Mouse (Mus musculus) adrenal gland, postnatal 36 days (tissue): ENCODE results near the gene Fut2. TPM values are rescaled to one million over a fixed set of nuclear protein-coding genes. Genes with fewer than 3 reads are reported as not detected.
A peak's percentile ranks its signal among the peaks of the same experiment; 100 is the strongest.
"Not testable (repeated sequence)": the region's sequence is repeated elsewhere in the genome, so short reads cannot be mapped to it uniquely, and the experiment has no call there.

Source experiments
- DNase-seq, 2 experiments: peaks; one replicate each; pipeline ENCODE4 v3.0.0; 2021; ENCODE audit warnings: mixed read lengths in 1 of 2
- total RNA-seq, 2 experiments: library from RNA; stranded (reverse); gene quantifications; 2 replicates each; pipeline ENCODE4 v1.2.3; 2021

The Fut2 gene
- total RNA-seq, 2 experiments from 2014 or later = 0.17 TPM; not detected in 1

DNA sequence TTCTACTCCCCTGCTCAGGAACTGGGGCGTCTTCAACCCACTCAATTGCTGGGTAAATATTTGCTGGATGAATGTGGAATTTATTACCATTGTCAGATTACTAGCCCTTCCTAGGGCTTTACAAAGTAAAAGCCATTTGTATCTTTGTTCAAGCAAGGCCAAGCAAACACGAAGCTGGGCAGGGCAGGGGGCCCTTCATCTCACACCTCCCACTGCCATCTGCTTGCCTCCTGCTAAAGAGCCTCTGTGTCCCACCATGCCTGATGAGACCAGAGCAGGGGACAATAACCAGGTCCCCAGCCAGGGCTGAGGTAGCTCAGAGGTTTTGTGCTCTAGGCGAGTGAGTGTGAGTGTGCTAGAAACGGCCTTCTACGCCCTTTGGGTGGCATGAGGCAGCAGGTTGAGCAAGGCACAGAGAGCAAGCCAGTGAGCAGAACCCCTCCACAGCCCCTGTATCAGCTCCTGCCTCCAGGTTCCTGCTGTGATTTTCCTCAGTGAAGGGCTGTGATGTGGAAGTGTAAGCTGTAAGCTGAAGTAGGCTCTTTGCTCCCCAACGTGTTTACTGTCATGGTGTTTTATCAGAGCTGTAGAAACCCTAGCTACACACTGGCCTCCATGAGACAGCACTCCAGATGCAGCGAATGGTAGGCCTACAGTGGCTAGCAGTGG, 11.6 kb upstream of the Fut2 start:
- no peak for DNase-seq

DNA sequence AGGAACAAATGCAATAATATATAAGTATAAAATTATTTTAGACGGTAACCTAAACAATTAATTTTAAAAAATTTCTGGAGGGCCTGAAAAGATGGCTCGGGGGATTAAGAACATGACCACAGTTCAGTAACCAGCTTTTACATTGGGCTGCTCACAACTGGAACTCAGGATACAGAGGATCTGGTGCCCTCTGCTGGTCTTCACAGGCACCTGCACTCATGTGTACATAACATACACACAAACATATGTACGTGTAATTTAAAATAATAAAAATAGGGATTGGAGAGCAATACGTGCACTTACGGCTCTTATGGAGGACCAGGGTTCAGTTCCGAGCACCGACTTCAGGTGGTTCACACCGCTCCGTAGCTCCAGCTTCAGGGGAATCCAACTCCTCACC, 2.7 kb upstream of the Fut2 start:
- no peak for DNase-seq

DNA sequence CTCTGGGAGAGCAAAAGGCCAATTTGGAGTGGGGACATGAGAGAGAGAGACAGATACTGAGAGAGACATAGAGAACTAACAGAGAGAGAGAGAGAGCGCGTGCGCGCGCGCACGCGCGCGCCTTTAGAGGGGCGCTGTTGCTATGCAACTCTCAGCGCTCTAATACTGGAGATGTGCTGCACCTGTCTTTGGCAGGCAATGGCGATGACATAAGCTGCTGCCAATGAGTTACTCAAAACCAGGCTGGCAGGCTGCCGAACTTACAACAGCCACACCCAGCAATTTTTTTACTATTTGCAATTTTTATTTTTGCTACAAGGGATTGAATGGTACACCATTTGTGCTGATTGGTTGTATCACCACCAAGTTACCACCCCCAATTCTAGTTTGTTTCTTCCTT, 1.6 kb upstream of the Fut2 start:
- no peak for DNase-seq

DNA sequence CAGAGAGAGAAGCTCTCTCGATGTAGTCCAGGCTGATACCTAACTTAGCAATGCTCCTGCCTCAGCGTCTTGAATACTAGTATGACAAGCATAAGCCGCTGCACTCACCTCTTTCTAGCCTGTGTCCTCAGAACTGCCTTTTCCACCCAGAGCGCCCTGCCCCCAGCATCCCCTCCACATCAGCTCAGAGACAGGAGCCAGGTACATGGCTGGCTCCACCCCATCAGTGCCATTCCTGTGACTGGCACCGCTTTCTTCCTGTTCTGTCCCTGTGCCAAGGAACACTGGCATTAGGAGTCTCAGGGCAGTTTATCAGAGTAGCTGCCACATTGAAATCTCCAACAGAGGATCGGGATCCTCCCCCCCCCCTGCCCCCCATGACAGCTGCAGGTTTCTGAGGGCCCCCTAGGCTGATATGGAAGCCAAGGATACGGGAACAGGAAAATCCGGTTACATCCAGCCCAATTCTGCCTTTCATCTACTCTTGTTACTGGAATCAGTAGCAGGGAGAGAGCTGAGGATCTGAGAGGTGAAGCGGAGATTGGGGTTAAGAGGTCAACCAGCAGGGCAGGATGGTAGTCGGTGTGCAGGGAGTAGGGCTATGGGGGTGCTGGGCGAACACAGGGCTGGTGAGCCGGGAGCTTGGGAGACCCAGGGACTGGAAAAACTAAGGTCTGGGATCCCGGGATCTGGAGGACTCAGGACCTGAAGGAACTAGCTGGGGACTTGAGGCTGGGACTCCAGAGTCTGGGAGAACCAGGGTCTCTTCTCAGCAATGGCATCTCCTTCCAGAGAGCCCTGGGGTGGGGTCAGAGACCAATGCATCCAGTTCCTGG, 673 bp downstream of the Fut2 start:
- no peak for DNase-seq

DNA sequence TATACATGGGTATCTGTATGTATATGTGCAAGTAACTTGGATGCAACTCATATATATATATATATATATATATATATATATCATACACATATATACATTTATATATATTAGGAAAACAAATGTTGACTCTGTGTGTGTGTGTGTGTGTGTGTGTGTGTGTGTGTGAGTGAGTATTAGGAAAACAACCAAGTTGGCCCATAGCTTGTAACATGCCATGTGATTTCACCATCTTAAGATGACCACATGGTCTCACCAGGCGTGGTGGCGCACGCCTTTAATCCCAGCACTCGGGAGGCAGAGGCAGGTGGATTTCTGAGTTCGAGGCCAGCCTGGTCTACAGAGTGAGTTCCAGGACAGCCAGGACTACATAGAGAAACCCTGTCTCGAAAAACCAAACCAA, 4.5 kb downstream of the Fut2 start:
- DNase-seq = not testable (repeated sequence)

DNA sequence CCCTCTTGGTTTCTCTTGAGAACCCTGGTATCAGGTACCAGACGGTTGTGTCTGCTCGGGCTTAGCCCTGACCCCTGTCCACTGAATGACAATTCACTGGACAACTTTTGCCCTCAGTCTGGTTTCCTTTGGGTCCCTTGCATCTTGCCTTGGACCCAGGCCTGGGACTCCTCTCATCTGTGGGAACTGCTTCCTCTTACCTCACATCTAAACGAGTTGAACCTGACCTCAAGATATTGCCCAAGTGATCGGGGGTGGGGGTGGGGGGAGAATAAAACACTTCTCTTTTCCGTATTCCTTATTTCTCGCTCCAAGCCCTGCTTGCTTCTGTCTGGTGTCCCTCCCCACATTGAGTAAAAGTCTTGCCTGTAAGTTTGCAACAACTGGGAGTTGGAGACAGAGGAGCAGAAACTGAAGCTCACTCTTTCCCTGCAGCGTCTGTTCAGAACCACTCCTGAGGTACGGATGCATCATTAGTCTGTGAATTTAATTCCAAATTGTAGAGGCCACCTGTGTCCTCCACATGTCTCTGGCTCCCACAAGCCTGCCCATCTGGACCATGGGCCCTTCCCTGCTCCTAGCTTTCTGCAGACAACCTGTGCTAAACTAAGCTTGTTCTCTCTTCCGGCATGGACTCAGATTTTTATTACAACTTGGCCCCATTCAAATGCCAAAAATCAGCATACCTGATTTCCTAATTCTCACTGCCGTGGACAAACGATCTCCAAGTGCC, 5.3 kb downstream of the Fut2 start:
- DNase-seq = no peak

DNA sequence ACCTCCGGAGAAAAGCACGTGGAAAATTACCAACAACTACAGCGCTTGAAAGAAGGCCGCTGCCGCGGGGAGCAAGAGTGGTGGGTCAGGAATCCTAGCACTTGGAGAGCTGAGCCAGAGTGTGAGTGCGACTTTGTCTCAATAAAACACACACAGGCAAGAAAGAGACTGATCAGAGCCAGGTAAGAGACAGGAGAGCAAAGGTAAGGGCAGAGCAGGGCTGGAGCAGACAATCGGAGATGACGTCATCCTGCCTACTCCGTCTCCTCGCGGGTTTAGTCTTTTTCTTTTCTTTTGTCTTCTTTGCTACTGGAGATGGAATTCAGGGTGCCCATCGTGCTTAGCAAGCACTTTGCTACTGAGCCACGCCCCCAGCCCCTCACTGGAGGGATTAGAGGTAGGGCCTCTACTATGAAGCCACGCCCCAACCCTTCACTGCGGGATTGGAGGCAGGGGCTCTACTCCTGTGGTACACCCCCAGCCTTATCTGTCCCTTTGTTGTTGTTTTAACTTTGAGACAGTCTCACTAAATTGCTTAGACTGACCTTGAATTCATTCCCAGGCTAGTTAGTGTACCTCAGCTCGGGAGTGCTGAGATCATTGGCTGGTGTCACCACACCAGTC, 11.7 kb downstream of the Fut2 start:
- no peak for DNase-seq

DNA sequence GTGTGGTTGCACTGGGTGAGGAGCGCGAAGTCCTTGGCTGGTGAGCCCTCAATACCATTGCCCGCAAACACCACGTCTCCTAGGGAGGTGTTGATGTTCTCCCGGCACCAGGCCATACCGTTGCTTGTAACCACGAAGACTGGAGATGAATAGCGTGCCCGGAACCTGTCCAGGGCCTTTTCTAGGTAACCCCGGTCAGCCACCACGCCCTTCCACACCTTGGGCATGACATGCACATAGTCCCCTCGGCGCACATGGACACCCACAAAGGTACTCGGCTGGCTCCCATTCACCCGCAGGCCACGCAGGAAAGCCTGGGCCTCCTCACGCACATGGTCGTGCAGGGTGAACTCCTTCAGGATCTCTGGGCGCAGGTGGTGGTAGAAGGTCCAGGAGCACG, 15.7 kb downstream of the Fut2 start:
- not testable (repeated sequence) for DNase-seq

DNA sequence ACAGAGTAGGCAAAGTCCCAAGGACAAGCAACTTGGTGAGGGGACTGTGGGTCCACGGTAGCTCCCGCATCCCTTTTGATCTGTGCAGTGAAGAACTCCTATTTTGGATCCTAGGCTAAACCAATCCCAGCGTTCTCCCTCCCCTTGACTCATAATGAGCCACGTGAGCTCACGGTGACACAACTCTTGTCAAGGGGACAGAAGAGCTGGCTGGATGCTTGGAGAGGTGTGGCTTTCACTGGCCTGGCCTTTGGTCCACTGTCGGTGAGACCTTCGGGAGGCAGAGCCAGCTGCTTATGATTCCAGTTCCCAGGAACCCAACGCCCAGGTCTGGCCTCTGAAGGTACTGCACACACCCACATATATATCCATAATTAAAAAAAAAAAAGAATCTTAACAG, 16.8 kb downstream of the Fut2 start:
- peak; percentile 60 to 72 for DNase-seq

DNA sequence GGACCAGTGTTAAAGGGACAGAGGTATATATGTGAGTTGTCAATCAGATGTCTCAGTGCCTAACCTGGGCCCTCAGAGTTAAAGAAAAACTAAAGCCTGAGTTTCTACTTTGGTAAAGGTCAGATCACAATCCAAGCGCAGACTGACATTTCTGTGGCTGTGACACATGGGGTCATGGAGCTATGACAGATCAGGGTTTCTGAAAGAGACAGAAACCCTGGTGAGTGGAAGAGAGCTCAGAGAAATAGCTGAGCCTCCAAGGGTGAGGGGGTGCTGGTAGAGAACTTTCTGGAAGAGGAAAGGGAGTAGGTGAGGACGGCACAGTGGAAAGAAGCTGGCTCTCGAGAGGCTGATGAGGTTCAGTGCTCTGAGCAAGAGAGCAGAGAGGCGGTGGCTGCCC, 19.5 kb downstream of the Fut2 start:
- DNase-seq = peak; percentile 46 to 55

DNA sequence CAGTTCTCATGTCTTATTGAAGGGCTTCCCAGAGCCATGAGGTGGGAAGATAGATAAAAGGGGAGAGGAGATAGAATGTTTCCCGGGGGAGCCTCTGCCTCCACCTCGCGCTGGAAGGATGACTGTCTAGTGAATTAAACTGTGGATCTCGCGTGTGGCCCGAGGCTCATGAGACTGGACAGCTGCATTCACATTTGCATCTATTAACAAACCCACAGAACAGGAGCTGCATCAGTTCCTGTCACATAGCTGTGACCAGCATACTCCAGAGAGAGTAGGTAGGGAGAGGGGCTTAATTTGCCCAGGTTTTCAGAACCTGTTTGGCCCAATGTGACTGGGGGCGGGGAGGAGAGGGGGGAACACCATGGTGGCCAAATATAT, 20.6 kb downstream of the Fut2 start:
- no peak for DNase-seq

DNA sequence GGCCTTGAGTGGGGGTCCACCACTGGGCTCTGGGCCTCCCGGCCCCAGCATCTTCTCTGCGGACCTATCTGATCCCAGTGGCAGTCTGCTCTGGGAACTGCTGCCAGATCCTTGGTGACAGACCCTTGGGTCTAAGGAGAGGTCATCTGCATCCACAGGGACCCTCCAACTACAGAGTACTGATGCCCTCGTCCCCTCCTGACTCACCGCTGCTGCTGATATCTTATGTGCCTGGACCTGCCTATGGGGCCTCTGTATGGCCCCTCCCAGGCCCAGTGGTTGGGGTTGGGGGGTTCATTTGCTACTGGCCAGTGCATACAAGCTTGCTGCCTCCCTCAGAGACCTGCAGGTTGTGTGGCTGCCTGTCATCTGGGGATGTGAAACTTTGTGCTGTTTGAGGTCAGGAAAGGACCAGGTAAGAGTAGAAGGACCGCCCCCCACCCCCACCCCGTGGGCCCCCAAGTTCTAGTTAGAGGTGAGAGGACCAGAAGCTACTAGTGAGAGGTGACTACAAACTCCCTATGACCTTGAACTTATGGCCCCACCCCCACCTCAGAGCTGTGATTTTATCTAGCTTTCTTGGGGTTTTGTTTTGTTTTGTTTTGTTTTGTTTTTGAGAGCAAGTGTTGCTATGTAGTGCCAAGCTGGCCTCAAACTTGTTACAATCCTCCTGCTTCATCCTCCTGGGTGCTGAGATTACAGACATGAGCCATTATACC, 21.2 kb downstream of the Fut2 start:
- no peak for DNase-seq

DNA sequence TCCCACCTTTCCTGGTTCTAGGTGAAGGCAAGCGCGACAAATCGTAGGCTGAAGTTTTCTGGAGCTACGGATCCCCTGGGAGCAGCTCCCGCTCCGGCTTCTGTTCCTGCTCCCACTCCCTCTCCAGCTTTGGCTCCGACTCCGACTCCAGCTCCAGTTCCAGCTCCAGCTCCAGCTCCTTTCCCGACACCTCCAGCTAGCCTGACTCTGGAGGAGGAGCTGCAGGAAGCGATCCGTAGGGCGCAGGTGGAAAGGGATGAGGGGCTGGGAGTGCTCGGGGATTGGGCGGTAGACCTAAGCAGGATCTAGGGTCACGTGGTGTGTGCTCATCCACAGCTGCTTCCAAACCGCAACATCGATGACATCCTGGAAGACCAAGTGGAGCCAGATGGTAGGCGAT, 22.0 kb downstream of the Fut2 start:
- peak in 1 of 2 experiments; percentile 37 for DNase-seq

DNA sequence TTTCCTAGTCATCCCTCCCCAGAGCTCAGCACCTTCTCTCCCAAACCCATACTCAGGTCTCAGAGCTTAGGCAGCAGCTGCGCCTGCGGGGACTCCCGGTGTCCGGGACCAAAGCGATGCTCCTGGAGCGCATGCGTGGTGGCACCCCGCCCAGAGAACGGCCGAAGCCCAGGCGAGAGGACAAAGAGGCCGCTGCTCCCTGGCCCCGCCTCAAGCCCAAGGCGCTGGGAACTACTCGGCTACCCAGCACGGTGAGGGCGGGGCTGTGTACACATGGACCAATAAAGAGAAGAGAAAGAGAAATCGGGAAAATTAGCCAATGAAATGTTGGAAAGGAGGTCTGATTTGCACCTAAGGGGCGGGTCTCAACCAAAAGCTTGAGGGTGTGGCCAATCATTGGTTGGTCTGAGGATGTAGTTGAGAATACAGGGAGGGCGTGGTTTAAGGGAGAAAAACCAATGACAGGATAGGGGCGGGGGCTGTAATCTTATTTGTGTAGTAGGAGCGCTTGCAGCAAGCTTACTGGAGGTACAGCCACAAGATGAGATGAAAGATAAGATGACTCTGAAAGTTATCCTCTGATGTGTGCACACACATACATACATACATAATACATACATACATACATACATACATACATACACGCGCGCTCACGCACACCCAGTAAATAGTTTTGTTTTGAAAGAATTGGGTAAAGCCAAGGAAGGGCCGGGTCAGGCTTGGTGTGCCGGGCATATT, 22.6 kb downstream of the Fut2 start:
- DNase-seq = peak; percentile 94 to 97

DNA sequence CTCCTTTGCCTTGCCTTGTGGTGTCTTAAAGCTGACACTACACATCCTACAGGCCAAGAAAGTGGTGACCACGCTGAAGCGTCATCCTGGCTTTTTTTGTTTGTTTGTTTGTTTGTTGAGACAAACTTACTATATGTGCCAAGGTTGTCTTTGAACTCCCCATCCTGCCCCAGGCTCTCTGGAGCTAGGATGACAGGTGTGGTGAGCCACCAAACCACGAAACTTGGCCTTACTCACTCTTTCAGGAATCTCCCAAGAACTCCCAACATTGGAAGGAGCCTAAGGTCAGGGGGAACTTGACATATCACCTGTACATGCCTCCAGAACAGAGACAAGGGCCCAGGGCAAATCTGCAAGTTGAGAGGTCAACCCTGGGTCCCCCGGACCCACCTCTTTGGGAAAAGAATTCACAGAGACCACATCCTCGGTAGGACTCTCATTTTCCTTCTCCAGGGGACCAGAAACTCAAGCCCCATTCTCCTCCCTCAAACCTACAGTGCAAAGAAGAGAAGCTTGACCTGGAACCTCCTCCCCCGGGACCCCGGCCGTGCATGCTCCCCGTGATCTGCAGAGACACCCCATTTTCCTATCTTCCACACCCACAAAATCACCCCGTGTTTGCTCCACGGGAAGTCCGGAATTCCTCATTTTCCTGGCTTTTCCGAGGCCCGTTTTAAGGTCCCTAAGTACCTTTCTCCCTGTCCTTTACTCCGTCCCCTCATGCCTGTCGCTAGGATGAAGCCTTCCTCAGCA, 23.5 kb downstream of the Fut2 start:
- DNase-seq = no peak

DNA sequence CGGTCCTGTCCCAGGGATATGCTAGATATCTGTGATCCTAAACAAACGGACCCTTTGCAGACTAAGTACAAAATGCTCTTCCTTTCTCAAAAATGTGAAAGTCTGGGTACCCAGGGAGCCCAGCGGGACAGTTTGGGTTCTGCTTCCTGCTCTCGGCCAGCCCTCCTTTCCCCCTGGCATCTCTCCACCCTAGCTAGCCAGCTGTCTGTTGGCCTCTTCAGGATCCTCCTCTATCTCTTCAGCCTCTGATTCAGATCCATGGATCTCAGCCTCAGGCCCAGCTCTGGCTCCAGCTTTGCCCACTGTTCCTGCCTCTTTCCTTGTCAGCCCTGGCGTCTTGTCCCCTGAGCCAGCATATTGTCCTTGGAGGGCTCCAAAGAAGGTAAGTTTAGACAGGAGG, 24.1 kb downstream of the Fut2 start:
- peak in 1 of 2 experiments; percentile 8 for DNase-seq

DNA sequence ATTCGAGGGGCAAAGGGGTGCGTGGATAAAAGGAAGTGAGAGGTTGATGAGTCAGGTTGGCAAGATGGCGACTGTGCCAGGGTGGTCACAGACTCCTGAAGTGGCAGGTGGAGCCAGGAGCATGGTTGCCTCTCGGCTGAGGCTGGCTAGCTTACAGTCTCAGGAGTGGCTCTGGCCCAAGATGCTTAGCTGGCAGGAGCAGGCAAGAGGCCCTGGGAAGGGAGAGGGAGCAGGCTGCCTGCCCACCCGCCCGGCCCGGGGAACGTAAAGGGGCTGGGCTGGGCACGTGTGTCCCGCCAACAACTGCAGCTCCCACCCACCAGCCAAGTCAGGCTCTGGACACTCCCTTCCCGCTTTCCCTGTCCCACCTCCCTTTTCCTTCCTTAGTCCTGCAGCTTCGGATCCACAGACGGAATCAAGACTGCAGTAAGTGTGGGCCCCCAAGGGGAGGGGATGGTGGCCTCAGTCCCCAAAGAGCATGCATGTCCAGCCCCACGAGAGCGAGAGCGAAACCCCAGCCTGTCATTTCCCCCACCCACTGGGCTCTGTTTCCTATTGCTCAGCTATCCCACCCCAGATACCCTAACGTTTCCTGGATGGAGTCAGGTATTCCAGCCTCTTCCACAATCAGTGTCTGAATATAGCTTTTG, 24.7 kb downstream of the Fut2 start:
- peak in 1 of 2 experiments; percentile 40 for DNase-seq

DNA sequence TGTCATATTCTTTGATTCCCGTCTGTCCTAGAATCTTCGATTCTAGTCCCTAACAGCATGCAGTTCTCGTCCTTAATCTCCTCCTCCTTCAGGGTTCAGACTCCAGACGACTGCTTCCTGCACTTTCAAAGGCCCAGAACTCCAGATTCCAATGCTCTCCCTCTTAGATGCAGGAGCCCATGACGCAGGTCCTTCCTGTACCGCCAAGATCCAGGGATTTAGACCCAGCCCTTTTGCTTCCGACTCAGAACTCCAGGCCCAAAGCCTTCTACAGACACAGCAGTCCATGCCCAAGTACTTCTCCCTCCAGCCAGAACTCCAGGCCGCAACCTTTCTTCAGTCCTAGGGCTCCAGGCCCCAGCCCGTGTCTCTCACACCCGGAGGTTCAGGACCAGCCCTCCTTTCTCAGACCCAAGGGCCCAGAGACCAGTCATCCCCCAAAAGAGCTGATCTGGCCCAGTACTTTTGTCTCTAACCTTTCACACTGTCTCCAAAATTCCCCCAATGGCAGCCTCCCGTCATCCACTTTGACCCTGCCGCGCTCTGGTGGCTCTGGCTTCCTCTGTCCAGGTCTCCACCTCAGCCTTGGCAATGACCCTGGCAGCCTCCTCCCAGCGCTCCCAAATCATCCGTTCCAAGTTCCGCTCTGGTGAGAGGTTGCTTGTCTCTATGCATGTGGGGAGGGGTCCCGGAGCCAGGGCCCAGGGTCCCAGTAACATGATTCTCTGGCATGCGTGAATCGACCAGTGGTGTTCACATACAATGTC, 25.8 kb downstream of the Fut2 start:
- DNase-seq = no peak

DNA sequence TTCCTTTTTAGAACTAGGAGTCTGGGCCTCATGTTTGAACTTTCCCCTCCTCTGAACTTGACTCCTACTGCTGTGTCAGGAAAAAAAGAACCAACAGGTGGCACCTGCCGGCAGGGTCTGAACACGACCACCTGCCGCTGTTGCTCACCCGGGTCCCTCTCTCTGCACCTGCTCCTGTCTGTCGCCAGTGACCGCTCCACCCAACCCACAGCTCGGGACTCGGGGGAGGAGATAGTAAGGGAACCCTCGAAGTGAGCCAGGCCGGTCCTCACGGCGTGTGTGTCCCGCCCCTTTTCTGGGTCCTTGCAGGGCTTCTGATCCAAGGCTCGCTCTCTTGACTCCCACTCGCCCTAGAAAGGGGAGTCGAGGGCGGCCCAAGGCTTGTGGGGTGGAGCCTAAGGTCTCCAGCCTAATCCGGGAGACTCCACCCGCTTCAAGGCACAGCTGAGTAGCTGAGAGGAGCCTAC, 26.6 kb downstream of the Fut2 start, which contains the start of gene Mamstr:
Mamstr (plus strand) TSS at position 417 of the 467 bp plus-strand sequence.
- no peak for DNase-seq
